Mouse (Mus musculus) limb, embryonic 15.5 days (tissue): ENCODE results near the gene Apold1. TPM values are rescaled to one million over a fixed set of nuclear protein-coding genes. Genes with fewer than 3 reads are reported as not detected.
A peak's percentile ranks its signal among the peaks of the same experiment; 100 is the strongest.

ENCODE experiments used
- ATAC-seq: fragments of 200-750 bp; cut with Nextera tagmentation; 2 replicates; pipeline ENCODE4 v1.8.0; 2017; ENCODE audit warnings: low read depth, moderate TSS enrichment; ENCODE audit not compliant: insufficient number of reproducible peaks, low FRiP score, low TSS enrichment
- H3K27ac ChIP-seq: fragments of 300-500 bp; sonication (generic); 2 replicates; pipeline ENCODE4 v1.5.1; 2015; ENCODE audit warnings: moderate library complexity, mild to moderate bottlenecking, inconsistent platforms
- H3K27me3 ChIP-seq: fragments of 300-500 bp; sonication (generic); 2 replicates; pipeline ENCODE4 v1.6.1; 2015; ENCODE audit warnings: inconsistent platforms
- H3K36me3 ChIP-seq: fragments of 300-500 bp; sonication (generic); 2 replicates; pipeline ENCODE4 v1.6.1; 2015; ENCODE audit warnings: inconsistent platforms
- H3K4me1 ChIP-seq: fragments of 300-500 bp; sonication (generic); 2 replicates; pipeline ENCODE4 v1.6.1; 2015; ENCODE audit warnings: inconsistent platforms
- H3K4me2 ChIP-seq: fragments of 300-500 bp; sonication (generic); 2 replicates; pipeline ENCODE4 v1.6.1; 2015; ENCODE audit warnings: mild to moderate bottlenecking, inconsistent platforms
- H3K4me3 ChIP-seq: fragments of 300-500 bp; sonication (generic); 2 replicates; pipeline ENCODE4 v1.5.1; 2015; ENCODE audit warnings: mild to moderate bottlenecking, inconsistent platforms
- H3K9ac ChIP-seq: fragments of 300-500 bp; sonication (generic); 2 replicates; pipeline ENCODE4 v1.6.1; 2015; ENCODE audit warnings: inconsistent platforms
- H3K9me3 ChIP-seq: fragments of 300-500 bp; sonication (generic); 2 replicates; pipeline ENCODE4 v1.6.1; 2016; ENCODE audit warnings: inconsistent platforms
- WGBS: fragments of 180-500 bp; shearing (Covaris S2); methylation state at CpG from one replicate; pipeline ENCODE4 v1.1.7; 2015; 5-methylcytosine and 5-hydroxymethylcytosine counted together
- polyA plus RNA-seq: library from polyadenylated mRNA; unstranded; fragments of >200 nt; fragmentation: Nextera tagmentation; extraction: Ambion mirVana; gene quantifications from 2 replicates; pipeline ENCODE4 v1.2.1, GENCODE M21; 2015

Apold1 gene
- polyA plus RNA-seq, 1 experiment from 2014 or later: 5.4 TPM

DNA sequence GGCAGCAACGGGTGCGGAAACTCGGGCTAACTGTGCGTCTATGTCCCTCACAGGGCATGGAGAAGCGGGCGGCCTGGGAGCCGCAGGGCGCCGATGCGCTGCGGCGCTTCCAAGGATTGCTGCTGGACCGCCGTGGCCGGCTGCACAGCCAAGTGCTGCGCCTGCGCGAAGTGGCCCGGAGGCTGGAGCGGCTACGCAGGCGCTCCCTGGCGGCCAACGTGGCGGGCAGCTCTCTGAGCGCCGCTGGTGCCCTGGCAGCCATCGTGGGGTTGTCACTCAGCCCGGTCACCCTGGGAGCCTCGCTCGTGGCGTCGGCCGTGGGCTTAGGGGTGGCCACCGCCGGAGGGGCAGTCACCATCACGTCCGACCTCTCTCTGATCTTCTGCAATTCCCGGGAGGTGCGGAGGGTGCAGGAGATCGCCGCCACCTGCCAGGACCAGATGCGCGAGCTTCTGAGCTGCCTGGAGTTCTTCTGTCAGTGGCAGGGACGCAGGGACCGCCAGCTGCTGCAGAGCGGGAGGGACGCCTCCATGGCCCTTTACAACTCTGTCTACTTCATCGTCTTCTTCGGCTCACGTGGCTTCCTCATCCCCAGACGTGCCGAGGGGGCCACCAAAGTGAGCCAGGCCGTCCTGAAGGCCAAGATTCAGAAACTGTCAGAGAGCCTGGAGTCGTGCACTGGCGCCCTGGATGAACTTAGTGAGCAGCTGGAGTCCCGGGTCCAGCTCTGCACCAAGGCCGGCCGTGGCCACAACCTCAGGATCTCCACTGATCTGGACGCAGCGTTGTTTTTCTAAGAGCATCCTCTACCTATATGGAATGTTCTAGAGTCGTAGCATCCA is 2.2 kb downstream of the Apold1 start:
- Histone ChIP-seq H3K36me3 (no peaks in the 10 kb centered on the region), H3K27ac (no peak overlapping the region)
- WGBS: 4% methylated on average over 62 of the region's 62 CpGs

GRCm38 (mm10) chr6:134984748-134985147 is 3.2 kb downstream of the Apold1 start:
- ATAC-seq: no peak
- Histone ChIP-seq H3K4me3 (peak overlapping the region; percentile 58; the same call in 1 of the 2 replicates), H3K27ac (no peak overlapping the region), H3K9me3 (no peaks in the 10 kb centered on the region), H3K4me1 (peaks cover 14% of the 10 kb centered on the region), H3K27me3 (no peaks in the 10 kb centered on the region), H3K9ac (no peak overlapping the region), H3K36me3 (no peaks in the 10 kb centered on the region), H3K4me2 (no peak overlapping the region)
- WGBS: 75% methylated on average over 3 of the region's 3 CpGs

More for the DNA sequence above, 2.2 kb downstream of the Apold1 start:
- Histone ChIP-seq H3K4me2 (peak overlapping the region; percentile 92), H3K4me3 (peak overlapping the region; percentile 58), H3K9me3 (no peaks in the 10 kb centered on the region), H3K4me1 (peaks cover 14% of the 10 kb centered on the region), H3K27me3 (no peaks in the 10 kb centered on the region), H3K9ac (peak overlapping the region; percentile 47)
- ATAC-seq: peak; percentile 75

GRCm38 (mm10) chr6:134988377-134988776 is 6.9 kb downstream of the Apold1 start:
- H3K27me3 ChIP-seq: no peaks in the 10 kb centered on the region
- no peak overlapping the region for H3K4me2 ChIP-seq
- H3K36me3 ChIP-seq: no peaks in the 10 kb centered on the region
- no peak overlapping the region for H3K4me3 ChIP-seq
- 83% methylated on average over 9 of the region's 9 CpGs for WGBS
- H3K27ac ChIP-seq: no peak overlapping the region
- H3K9me3 ChIP-seq: no peaks in the 10 kb centered on the region
- no peak overlapping the region for H3K9ac ChIP-seq
- peaks cover 6% of the 10 kb centered on the region for H3K4me1 ChIP-seq
- ATAC-seq: no peak

- no peaks in the 10 kb centered on the region for H3K36me3 ChIP-seq
- no peaks in the 10 kb centered on the region for H3K4me1 ChIP-seq
- H3K4me2 ChIP-seq: no peak overlapping the region
- WGBS: 83% methylated on average over 6 of the region's 6 CpGs
- no peaks in the 10 kb centered on the region for H3K27me3 ChIP-seq
- ATAC-seq: no peak
- H3K9ac ChIP-seq: no peak overlapping the region
- H3K9me3 ChIP-seq: no peaks in the 10 kb centered on the region
- no peak overlapping the region for H3K4me3 ChIP-seq
- no peak overlapping the region for H3K27ac ChIP-seq
Measured at GRCm38 (mm10) chr6:134990674-134991073, 9.2 kb downstream of the Apold1 start.

DNA sequence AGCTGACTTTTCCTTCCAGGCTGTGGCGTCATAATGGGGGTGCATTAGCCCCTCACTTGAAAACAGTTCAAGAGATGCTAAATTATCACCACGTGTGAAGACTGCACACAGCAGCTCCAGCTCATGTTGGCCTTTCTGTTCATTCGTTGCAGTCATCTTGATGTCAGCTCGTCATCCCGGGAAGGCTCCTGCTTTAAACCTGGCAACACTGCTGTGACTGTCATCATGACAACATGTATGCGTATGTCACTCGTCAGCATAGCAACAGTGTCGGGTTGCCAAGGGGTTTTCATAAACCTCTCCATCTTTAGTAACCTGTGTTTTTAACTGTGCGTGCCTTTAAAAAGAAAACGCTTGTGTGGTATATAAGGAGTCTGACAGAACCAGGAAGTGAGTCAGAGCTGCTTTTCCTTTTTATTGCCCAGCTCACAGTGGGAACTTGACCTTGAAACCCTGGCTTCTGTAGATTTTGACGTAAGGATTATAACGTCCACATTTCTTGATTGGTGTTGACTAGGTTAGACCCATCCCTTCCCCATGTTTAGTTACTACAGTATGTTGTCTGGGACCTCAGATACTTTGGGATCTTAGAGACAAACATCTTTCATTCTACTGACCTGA is 12.6 kb downstream of the Apold1 start:
- 32% methylated on average over 12 of the region's 12 CpGs for WGBS
- no peaks in the 10 kb centered on the region for H3K36me3 ChIP-seq
- H3K27ac ChIP-seq: no peak overlapping the region
- no peak overlapping the region for H3K4me2 ChIP-seq
- no peaks in the 10 kb centered on the region for H3K9me3 ChIP-seq
- no peaks in the 10 kb centered on the region for H3K27me3 ChIP-seq
- H3K4me3 ChIP-seq: no peak overlapping the region
- no peak for ATAC-seq
- no peaks in the 10 kb centered on the region for H3K4me1 ChIP-seq
- no peak overlapping the region for H3K9ac ChIP-seq

- 54% methylated on average over 8 of the region's 8 CpGs for WGBS
- Histone ChIP-seq H3K36me3 (no peaks in the 10 kb centered on the region), H3K27me3 (no peaks in the 10 kb centered on the region), H3K27ac (no peak overlapping the region), H3K4me1 (no peaks in the 10 kb centered on the region), H3K9ac (no peak overlapping the region), H3K9me3 (no peaks in the 10 kb centered on the region), H3K4me2 (no peak overlapping the region), H3K4me3 (no peak overlapping the region)
- no peak for ATAC-seq
Measured at GRCm38 (mm10) chr6:134994985-134995384, 13.5 kb downstream of the Apold1 start.

DNA sequence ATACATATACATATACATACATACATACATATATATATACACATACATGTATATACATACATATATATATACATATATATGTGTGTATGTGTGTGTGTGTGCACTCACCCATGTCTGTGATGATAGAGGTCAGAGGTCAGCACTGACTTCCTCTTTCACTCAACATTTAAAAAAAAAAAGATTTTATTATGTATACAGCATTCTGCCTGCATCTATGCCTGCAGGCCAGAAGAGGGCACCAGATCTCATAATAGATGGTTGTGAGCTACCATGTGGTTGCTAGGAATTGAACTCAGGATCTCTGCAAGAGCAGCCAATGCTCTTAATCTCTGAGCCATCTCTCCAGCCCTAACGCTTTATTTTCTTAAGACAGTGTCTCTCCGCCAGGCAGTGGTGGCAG is 15.4 kb downstream of the Apold1 start:
- Histone ChIP-seq H3K36me3 (no peaks in the 10 kb centered on the region), H3K9ac (no peak overlapping the region), H3K4me3 (no peak overlapping the region), H3K4me2 (no peak overlapping the region), H3K27ac (no peak overlapping the region), H3K4me1 (no peaks in the 10 kb centered on the region), H3K27me3 (no peaks in the 10 kb centered on the region), H3K9me3 (no peaks in the 10 kb centered on the region)
- WGBS: 85% methylated on average over 2 of the region's 2 CpGs
- no peak for ATAC-seq

- no peak overlapping the region for H3K27ac ChIP-seq
- no peak for ATAC-seq
- 79% methylated on average over 8 of the region's 8 CpGs for WGBS
- no peak overlapping the region for H3K4me3 ChIP-seq
- no peak overlapping the region for H3K9ac ChIP-seq
- H3K27me3 ChIP-seq: no peaks in the 10 kb centered on the region
- no peaks in the 10 kb centered on the region for H3K4me1 ChIP-seq
- H3K9me3 ChIP-seq: no peaks in the 10 kb centered on the region
- H3K36me3 ChIP-seq: no peaks in the 10 kb centered on the region
- no peak overlapping the region for H3K4me2 ChIP-seq
Measured at GRCm38 (mm10) chr6:134998076-134998475, 16.6 kb downstream of the Apold1 start.

DNA sequence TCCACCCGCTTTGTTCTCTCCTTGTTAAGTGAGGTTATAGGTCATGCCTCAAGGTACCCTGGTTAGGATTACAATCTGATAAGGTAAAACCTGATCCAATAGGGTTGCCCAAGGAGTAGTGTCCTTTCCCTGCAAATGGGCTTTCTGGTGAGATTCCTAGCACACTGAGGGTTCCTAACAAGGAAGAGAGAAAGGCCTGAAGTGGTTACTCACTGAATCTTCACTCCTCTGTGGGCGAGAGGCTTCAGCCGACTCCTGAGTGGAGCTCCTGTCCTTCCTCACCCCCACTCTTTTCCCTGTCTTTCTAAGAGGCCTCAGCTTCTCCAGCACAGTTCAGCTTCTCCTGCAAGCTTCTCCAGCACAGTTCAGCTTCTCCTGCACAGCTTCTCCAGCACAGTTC is 17.3 kb downstream of the Apold1 start:
- no peak for ATAC-seq
- no peak overlapping the region for H3K4me3 ChIP-seq
- no peaks in the 10 kb centered on the region for H3K27me3 ChIP-seq
- no peak overlapping the region for H3K9ac ChIP-seq
- H3K4me1 ChIP-seq: no peaks in the 10 kb centered on the region
- no peaks in the 10 kb centered on the region for H3K9me3 ChIP-seq
- no peak overlapping the region for H3K27ac ChIP-seq
- no peaks in the 10 kb centered on the region for H3K36me3 ChIP-seq
- 51% methylated on average over 3 of the region's 3 CpGs for WGBS
- H3K4me2 ChIP-seq: no peak overlapping the region

GRCm38 (mm10) chr6:135000272-135000671 is 18.8 kb downstream of the Apold1 start:
- no peak overlapping the region for H3K27ac ChIP-seq
- H3K36me3 ChIP-seq: no peaks in the 10 kb centered on the region
- H3K27me3 ChIP-seq: no peaks in the 10 kb centered on the region
- H3K9ac ChIP-seq: no peak overlapping the region
- no peak overlapping the region for H3K4me2 ChIP-seq
- 56% methylated on average over 4 of the region's 4 CpGs for WGBS
- H3K4me1 ChIP-seq: no peaks in the 10 kb centered on the region
- H3K9me3 ChIP-seq: no peaks in the 10 kb centered on the region
- no peak overlapping the region for H3K4me3 ChIP-seq
- no peak for ATAC-seq

DNA sequence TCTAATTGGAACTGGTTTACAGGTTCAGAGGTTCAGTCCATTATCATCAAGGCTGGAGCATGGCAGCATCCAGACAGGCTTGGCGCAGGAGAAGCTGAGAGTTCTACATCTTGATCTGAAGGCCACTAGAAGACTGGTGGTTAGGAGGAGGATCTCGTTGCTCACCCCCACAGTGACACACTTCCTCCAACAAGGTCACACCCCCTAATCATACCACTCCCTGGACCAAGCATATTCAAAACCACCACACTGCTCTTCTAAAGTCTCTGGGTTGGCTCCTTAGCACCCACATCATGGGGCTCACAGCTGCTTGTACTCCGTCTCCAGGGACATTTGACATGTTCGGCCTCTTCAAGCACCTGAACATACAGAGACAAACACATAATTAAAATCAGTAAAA is 20.5 kb downstream of the Apold1 start:
- Histone ChIP-seq H3K9ac (no peak overlapping the region), H3K27me3 (no peaks in the 10 kb centered on the region), H3K36me3 (no peaks in the 10 kb centered on the region), H3K9me3 (no peaks in the 10 kb centered on the region), H3K4me2 (no peak overlapping the region), H3K27ac (no peak overlapping the region), H3K4me3 (no peak overlapping the region), H3K4me1 (no peaks in the 10 kb centered on the region)
- ATAC-seq: no peak
- 96% methylated on average over 4 of the region's 4 CpGs for WGBS

- Histone ChIP-seq H3K9me3 (no peaks in the 10 kb centered on the region), H3K27ac (no peak overlapping the region), H3K4me3 (no peak overlapping the region), H3K9ac (no peak overlapping the region), H3K4me1 (no peaks in the 10 kb centered on the region), H3K36me3 (no peaks in the 10 kb centered on the region), H3K4me2 (no peak overlapping the region), H3K27me3 (no peaks in the 10 kb centered on the region)
- ATAC-seq: no peak
- WGBS: 82% methylated on average over 4 of the region's 4 CpGs
Measured at GRCm38 (mm10) chr6:135006372-135006771, 24.9 kb downstream of the Apold1 start.
